Mouse (Mus musculus): ENCODE results near the gene Odc1.
"Not testable (repeated sequence)": the region's sequence is repeated elsewhere in the genome, so short reads cannot be mapped to it uniquely, and the experiment has no call there.

Odc1 gene

DNA sequence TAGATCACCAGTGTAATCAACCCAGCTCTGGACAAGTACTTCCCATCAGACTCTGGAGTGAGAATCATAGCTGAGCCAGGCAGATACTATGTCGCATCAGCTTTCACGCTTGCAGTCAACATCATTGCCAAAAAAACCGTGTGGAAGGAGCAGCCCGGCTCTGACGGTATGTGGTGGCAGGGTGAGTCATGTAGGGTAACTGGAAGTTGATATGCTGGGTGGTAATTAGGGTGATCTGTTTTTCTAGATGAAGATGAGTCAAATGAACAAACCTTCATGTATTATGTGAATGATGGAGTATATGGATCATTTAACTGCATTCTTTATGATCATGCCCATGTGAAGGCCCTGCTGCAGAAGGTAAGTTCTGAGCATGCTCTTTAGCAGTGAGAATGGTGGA is 4.8 kb downstream of the Odc1 start:
- in situ Hi-C loops (cut with MboI), result not testable (repeated sequence)

DNA sequence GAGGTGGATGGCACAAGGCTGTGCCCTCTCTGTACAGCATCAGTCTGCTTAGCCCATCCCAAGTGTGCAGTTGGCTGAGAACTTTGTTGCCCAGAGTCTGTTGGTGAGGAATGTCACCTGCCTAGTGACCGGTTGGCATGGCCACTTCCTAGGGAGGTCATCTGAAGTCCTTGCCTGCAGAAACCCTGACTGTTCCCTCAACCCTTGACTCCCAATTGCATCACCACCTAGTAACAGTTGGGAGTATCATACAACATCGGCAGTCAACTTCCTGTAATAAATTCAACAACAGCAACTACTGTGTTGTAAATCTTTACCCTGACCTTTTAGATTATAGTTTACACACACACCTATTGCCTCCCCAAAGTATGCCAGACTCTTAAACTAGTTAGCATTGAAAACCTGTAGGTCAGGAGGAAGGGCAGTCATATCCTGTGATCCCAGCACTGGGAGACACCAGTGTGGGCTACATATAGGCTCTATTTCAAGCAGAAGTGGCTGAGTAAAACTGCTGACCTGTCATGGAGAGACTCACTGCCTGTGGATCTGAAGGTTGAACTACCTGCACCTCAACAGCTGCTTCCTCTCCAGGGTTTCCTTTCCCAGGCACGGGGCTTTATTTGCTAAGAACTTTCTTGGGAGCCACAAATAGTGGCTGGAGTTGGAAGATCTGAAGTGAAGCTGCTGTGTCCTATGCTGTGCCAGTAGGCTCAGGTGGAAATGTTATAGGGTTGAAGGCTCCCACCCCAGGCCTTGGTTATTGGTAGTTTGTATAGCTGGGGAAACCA is 6.8 kb downstream of the Odc1 start:
- in situ Hi-C loops (cut with MboI), result loop anchor here (5.0 to 10.0 kb wide), 2 partner anchors 136 to 243 kb away; no protein-coding TSS in a partner anchor

DNA sequence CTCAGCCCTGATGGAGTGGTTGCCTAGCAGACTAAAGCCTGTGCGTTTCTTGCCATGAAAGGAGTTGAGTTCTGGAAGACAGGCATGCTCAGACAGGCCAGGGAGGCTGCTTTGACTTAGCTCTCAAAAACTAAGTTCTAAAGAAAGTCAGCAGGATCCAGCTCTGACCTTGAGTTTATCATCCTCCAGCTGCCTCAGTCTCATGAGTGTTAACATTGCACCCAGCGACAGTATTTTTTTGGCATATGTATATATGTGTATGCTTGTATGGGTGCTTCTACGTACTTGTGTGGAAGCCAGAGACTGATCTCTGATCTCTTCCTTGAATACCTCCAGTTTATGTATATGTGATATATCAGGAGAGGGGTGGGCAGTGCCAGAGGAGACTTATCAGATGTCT is 7.8 kb downstream of the Odc1 start:
- in situ Hi-C loops (cut with MboI), result loop anchor here (5.0 to 10.0 kb wide), 2 partner anchors 135 to 242 kb away; no protein-coding TSS in a partner anchor

DNA sequence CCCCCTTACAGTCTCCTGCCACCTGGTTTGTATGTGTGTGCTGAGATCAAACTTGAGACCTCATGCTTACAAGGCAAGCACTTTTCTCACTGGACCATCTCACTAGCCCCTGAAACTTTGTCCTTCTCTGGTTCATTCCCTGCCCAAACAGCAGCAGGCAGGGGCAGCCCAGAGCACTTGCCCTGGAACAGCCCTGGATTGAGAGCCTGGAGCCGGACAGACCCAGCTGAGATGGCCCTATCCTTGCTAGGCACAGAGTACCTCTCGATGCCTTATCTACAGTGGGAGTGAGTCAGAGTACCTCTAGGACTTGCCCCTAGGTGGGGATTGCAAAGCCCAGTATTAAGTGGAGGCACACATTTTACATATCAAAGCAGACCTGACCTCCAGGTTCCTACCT is 8.4 kb downstream of the Odc1 start:
- in situ Hi-C loops (cut with MboI), result loop anchor here (5.0 to 10.0 kb wide), 2 partner anchors 134 to 242 kb away; no protein-coding TSS in a partner anchor

DNA sequence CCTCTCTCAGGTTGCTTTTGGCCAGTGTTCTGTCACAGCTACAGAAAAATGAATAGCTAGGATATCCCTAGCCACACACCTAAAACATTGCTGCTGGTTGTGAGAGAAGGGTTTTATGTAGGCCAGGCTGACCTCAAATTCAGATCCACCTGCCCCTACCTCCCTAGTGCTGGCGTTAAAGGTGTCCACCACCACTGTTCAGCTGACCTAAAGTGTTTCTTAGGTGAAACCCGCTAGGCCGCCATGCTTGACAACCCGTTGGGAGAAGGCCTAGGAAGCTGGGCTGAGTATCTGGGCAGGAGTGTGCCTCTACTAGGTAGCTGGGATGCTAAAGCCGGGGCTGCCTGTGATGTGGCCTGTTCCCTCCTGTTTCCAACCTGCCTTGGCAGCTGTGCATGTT is 9.0 kb downstream of the Odc1 start:
- in situ Hi-C loops (cut with MboI), result loop anchor here (5.0 to 10.0 kb wide), 2 partner anchors 134 to 241 kb away; no protein-coding TSS in a partner anchor

DNA sequence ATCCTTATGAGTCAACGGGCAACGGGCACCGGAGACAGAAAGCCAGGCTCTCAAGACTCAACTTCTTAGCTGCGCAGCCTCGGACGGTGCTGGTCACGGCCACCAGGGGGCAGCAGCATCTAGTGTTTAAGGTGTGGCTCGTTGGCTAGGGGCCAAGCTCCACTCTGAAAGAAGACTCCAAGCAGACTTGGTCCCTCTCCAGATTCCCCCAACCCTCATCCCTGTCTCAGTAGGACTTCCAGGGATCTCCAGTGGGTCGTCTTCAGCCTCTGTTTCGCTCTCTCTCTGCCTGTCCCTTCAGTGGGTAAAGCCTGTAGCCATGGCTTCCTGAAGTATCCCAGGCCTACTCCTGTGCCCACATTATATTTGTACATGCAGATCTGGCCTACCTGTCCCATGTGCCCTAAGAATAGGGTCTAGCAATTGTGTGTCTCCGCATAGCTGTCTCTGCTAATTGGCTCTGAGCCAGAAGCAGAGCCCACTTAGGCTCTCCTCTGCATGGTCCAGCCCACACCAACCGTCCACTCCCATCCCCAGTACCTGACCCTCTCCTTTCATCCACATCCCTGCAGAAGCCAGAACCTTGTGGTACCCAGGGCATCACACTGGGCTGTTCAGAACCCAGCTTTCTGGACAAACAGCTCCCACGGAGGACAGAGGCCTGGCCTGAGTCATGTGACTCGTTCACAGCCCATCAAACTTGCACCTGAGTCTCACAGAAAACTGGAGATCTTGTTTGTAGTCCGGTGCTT is 9.8 kb downstream of the Odc1 start:
- in situ Hi-C loops (cut with MboI), result loop anchor here (5.0 to 10.0 kb wide), 2 partner anchors 133 to 240 kb away; no protein-coding TSS in a partner anchor

DNA sequence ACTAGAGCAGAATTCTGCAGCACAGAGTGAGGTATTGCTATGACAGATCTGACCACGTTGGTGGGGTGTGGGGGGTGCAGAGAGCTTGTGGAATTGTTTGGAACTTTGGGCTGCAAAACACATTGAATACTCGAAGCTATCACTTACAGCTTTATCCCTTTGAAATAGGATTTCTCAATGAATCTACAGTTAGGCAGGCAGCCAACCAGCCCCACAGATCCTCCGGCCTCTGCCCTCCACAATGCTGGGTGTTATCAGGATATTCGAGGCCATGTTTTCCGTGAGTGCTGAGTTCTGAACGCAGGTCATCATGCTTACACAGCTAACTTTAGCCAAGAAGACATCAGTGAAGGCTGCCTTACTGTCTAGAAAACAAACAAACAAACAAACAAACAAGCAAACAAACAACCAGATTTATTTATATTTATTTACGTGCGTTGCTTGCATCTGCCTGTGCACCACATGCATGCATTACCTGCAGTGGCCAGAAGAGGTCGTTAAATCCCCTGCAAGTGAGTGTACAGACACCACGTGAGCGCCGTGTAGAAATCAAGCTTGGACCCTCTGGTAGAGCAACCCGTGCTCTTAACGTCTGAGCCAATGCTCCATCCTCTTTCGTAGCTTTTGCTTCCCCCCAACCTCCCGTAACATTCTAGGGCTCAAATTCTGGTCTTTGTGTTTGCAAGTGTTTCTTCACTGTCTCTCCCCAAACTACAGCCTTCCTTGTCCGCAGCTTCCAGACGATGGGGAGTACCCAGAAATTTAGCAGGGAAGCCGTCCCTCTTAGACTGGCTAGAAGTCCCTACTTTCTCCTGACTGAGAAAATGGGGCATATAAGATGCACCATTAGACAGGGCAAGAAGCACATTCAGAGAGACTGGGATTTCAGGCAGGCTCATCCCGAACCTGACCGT is 12.1 kb downstream of the Odc1 start:
- in situ Hi-C loops (cut with MboI), result loop anchor here (10.0 kb wide), 1 partner anchor 238 kb away; no protein-coding TSS in a partner anchor

DNA sequence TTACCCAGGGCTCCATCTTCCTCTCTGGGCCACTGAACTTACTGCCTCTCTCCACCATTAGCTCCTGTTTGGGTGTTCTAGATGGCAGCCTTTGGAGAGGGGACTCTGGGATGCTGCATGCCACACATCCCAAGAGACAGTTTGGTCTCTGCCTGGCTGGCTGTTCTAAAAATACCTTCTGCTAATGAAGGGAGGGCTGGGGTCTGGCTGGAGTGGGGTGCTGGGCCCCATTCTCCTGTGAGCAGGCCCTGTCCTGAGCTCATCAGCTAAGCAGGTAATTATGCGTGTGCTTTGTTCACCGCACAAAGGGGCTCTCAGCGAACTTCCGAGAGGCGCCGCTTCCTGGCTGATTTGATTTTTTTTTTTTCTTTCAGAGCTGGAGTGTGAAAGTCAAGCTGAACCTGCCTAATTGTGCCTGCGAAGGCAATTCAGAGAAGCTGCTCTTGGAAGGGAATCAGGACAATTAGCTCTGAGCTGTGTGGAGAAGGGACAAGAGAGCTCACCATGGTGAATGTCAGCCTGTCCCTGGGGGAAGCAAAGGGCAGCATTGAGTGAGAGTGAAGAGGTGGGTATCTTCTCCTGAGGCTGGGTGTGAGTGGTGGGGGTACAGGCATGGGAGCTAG is 12.9 kb downstream of the Odc1 start:
- in situ Hi-C loops (cut with MboI), result loop anchor here (10.0 kb wide), 1 partner anchor 237 kb away; no protein-coding TSS in a partner anchor

DNA sequence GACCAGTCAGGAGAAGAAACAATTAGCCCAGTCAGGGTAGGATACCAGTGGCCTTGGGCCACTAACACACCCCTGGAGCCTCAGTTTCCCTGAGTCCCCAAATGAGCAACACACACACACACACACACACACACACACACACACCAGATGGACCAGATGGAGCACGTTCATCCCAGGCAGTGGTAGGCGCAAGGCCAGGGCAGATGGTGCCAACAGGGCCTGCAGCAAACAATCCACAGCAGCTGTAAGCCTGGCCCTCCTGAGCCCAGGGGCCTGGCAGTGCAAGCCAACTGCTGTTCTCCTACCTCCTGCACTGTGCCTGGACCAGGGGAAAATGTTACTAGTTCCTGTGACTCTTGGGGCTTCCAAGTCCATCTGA is 13.4 kb downstream of the Odc1 start:
- in situ Hi-C loops (cut with MboI), result loop anchor here (10.0 kb wide), 1 partner anchor 237 kb away; no protein-coding TSS in a partner anchor

DNA sequence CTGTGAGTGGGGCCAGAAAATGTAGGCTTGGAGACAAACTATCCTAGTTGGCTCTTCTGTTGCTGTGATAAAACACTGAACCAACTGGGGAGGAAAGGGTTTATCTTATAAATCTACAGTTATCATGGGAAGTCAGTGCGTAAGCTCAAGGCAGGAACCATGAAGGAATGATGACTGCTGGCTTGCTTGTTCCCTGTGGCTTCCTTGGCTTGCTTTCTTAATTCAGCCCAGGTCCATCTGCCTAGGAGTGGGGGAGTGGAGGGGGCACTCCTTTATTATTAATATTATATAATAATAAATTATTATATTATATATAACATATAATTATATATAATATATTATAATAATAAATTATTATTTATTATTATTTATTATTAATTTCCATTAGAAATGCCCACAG is 17.8 kb downstream of the Odc1 start:
- in situ Hi-C loops (cut with MboI), result no loop called here

DNA sequence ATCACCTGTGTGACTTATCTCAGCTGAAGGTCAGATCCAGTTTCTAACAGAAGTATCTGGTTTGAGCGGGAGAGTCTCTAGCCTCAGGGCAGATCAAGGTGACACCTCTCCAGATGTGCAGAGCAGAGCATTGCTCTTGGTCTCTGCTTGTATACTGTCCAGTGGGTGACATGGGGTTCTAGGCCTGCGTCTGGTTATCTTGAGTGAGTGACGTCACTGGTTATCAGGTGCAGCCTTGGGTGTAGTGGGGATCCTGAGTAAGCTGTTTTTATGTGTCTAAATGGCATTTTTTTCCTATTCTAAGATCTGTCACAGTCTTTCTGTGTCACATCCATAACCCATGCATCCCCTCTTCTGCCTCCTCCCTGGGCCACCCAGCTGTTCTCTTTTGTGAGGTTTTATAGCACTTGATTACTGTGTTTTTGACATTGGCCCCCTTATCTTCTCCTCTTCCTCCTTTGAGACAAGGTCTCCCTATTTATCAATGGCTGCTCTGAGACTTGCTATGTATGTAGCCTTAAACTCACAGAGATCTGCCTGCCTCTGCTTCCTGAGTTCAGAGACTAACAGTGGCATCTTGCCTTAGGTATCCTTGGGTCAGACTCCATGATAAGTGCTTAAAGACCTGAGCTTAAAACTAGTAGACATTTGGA is 20.9 kb downstream of the Odc1 start:
- in situ Hi-C loops (cut with MboI), result no loop called here

DNA sequence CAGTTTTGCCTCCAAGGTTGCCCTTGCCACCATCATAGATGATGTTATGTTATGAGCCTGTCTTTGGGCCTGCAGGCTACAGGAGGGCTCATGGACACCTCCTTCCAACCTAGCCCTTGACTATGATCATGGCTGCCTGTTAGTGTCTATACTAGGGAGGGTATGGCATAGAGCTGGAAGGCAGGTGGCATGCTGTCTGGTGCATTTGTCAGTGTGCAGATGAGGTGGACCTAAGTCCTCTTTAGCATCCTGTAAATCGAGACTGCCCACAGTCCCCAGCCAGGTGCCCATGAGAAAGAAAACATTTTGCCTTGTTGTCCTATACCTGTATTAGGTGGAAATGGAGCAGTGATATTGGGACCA is 21.4 kb downstream of the Odc1 start:
- in situ Hi-C loops (cut with MboI), result no loop called here

DNA sequence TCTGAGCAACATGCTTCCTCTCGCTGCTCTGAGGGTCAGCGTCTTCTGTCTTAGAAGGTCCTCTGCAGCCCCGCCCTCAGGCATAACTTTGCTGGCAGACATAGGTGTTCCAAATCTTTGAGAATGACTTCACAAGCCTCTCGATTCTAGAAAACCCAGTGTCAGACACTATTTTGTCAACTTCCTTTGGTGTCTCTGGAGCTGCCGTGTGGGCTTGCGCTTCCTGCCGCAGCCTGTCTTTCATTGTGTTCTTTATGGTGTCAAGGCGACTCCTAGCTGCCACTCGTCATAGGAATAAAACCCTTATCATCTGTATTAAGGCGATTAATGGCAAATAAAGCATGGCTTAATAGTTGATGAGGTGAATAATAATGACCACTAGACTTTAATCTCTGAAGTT is 24.0 kb downstream of the Odc1 start:
- in situ Hi-C loops (cut with MboI), result no loop called here

DNA sequence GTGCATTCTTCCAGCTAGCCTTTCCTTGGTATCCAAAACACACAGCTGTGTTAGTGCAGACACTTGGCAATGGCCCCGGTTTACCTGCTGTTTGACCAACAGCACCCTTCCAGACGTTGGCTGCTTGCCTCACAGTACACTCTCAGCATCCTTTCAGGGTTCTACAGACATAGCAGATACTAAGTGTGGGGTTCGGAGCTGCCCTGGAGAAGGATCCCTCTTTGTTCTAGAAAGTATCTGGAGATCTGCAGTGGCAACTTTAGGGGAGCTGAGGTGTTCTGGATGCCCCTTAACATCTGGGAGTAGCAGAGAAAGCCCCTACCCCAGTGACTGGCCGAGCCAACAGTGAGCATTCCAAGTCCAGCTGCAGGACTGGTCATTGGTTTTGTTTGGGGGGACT is 30.0 kb downstream of the Odc1 start:
- in situ Hi-C loops (cut with MboI), result no loop called here

DNA sequence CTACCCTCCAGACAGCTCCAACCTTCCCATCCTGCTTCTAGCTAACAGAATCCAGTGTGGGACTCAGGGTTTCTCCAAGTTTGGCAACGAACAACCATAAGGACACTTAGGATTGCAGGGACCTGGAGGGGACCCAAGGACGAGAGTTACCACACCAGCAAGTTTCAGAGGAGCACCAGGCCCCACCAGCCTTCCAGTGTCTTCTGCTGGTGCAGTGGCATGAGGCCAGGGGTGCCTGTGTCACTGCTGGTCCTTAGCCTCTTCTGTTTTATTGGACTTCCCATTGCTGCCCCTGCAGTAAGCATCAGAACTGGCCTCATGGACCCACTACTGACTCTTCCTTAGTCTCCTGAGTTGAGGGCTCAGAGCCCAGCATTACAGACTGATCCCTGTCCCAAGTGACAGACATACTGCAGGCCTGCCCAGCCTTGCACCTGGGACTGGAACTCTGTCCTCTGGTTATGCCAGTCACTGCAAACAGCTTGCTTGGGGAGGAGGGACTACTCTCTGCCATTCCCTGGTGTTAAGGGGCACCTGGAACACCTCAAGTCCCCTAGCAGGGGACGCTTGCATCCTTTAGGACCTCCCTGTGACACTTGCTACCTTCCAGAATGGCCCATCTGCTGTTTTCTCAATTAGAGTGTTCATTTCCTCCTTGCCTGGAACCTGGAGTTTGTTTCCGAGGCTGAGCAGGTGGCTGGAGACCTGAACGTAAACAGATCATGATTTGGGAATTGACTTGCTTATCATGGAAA is 30.7 kb downstream of the Odc1 start:
- in situ Hi-C loops (cut with MboI), result no loop called here

DNA sequence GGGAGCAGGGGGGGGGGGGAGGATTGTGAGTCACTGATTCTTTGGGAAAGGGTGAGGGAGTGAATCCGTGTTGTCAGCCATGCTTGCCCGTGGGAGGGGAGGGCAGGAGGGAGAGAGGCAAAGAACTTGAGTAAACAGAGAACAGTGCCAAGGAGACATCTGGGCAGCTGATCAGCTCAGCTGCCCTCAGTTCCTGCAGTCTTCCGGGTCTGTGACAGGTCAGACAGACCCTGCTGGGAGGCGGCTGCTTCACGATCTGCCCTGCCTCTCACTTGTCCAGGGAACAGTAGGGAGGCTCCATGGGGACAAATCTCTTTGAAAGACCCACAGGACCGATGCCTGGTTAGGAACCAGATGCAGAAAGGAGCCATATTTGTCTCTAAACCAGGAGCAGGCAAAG is 31.4 kb downstream of the Odc1 start:
- in situ Hi-C loops (cut with MboI), result no loop called here

DNA sequence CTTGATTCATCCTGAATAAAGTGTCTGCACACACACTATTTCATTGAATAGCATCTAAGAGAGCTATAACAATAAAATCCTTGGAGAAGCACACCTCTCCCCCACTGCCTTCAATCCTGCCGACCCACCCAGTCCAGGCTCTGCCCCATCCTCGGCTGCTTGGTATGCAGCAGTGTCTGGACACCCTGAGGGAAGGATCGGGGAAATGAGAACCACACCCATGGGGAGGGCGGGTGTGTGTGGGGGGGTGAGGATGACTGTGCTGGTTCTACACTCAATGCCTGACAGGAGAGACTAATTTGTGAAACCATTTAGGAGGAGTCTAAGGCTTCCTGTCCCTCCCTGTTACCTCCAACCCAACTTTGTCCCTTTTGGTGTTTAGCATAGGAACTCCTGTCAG is 34.0 kb downstream of the Odc1 start:
- in situ Hi-C loops (cut with MboI), result no loop called here

DNA sequence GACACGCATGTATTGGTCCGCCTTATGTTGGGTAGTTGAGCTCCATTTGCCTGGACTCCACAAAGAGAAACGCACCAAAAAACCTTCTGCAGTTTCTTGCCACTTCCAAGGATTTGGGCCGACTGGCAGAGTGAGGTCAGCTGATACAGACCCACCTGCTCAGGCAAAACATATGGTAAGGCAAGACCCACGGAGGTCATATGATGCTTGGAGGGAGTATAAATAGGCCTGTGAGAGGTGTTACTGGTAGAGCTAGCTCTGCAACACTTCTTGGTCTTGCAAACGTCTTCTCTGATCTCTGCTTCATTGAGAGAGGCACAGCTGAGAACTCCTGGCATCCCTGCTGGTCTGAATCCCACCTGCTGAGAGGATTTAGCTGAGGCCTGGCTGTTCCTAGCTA is 36.4 kb downstream of the Odc1 start:
- in situ Hi-C loops (cut with MboI), result no loop called here

DNA sequence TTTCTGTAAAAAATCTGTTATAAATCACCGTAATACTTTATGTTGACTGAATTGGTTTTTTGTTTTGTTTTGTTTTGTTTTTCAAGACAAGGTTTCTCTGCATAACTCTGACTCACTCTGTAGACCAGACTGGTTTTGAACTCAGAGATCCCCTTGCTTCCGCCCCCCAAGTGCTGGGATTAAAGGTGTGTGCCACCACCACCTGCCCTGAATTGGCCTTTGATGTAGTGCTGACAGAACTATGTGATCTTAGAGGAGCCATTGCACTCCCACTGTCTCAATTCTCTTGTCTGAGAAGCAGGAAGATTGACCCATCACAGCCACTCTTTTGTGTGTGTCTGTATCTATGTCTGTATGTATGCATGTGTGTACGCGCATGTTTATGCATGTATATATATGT is 37.8 kb downstream of the Odc1 start:
- in situ Hi-C loops (cut with MboI), result no loop called here

DNA sequence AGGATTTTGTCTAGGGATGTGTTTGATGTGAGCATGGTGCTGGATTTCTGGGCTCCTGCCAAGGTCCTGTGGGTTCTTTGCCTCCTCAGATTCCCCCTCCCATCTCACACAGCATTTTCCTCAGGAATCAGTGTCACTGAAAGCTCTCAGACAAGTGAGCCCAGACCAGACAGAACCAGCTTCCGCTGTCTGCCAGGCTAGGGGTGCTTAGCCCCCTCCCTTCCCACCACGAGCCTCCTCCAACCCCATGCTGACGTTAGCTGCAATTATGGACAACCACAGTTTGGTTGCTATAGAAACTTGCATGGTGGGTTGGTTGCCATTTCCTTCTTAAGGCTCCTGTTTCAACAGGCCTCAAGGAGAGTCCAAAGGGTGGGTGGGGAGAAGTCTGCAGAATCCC is 39.3 kb downstream of the Odc1 start:
- in situ Hi-C loops (cut with MboI), result no loop called here

Measured in mature B cell (primary cell).